Mouse (Mus musculus) left cerebral cortex, postnatal 4 days (tissue): ENCODE data around the gene Nckap5. TPM values are rescaled to one million over a fixed set of nuclear protein-coding genes. Genes with fewer than 3 reads are reported as not detected.

Experiments
- DNase-seq: peaks from one replicate; pipeline ENCODE4 v3.0.0-alpha.2; 2022
- intact Hi-C: fragments of 180-260 bp; cut with DNase I; formaldehyde crosslinking; loops from one replicate; pipeline ENCODE4 v1.15.1; 2025
- total RNA-seq, 2 experiments: library from RNA; stranded (reverse); gene quantifications; 2 replicates each; pipeline ENCODE4 v1.2.3; 2021

Gene Nckap5
- total RNA-seq, 2 experiments from 2014 or later = 25.5 to 25.8 TPM

DNA sequence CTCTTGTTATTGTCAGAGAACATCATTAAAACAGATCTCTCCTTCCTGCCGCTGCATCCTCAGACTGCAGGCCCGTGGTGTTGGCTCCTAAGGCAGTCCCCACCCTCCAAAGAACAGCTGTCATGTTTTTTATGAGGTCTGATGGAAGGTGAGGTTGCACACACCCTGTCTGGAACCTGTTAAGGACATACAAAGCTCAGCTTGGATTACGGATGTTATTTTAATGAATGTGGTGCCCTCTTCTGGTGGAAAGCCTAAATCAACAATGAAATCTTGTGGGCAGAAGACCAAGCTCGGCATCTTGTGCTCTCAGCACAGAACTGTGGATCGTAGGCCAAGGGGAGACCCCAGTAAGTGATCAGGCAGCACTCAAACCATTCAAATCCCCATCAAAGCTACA, 399.0 kb downstream of the Nckap5 start:
- intact Hi-C loops = loop anchor here (5.0 to 10.0 kb wide), 4 partner anchors 493 to 824 kb away; partner anchors contain the start of gene Lypd1
- DNase-seq = peak; percentile 52

- intact Hi-C loops = no loop called here
- DNase-seq = peak; percentile 11
These were observed 419.2 kb downstream of the Nckap5 start for GRCm38 (mm10) chr1:126411426-126411825.

DNA sequence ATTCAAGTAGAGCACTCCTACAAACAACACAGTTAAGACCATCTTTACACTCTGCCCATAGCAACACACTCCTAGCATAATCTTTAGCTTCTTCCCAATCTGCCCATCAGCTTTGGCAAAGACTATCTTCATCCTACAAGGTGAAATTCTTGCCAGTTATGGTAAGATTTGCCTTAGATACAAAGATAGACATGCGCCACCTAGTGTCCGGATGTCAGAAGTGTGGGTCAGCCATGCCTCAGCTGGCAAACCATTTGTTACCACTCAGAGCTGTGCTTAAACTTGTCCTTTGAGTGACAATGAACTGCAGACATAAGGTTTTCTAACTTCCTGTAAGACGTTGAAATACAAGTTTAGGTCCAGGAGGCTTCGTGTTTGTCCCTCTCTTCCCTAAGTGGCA, 422.7 kb downstream of the Nckap5 start:
- intact Hi-C loops = no loop called here
- peak; percentile 39 for DNase-seq

DNA sequence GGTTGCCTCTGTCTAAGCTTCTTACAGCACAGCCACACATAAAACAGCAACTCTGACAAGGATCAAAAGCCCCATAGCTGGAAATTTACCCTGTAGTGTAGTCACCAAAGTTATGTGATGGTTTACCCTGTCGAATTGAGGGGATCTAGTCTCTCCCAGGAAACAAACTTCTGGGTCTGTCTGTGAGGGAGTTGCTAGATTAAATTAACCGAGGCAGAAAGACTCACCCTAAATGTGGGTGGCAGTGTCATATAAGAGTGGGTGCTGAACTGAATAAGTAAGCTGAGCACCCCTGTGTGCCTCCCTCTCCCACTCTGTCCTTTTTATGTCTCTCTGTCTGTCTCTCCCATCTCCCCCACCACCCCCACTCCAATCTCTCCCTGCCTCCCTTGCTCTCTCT, 425.1 kb downstream of the Nckap5 start:
- no peak for DNase-seq
- intact Hi-C loops = no loop called here

DNA sequence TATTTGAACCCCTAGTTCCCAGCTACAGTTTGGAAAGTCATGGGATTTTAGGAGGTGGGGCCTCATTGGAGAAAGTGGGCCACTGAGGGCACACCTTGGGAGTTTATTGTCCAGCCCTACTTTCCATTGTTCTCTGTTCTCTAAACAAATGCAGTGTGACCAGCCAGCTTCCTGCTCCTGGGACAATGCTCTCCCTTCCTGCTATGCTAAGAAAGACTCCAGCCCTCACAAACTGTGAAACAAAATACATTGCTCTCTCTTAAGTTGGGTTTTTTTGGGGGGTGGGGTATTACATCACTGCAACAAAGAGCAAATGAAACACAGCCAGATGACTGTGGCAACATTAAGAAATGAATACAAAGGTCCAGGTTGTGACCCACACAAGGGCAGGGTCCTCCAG, 426.6 kb downstream of the Nckap5 start:
- DNase-seq = no peak
- intact Hi-C loops = no loop called here

- intact Hi-C loops = no loop called here
- DNase-seq = no peak
These were observed 439.4 kb downstream of the Nckap5 start for GRCm38 (mm10) chr1:126391204-126391603.

DNA sequence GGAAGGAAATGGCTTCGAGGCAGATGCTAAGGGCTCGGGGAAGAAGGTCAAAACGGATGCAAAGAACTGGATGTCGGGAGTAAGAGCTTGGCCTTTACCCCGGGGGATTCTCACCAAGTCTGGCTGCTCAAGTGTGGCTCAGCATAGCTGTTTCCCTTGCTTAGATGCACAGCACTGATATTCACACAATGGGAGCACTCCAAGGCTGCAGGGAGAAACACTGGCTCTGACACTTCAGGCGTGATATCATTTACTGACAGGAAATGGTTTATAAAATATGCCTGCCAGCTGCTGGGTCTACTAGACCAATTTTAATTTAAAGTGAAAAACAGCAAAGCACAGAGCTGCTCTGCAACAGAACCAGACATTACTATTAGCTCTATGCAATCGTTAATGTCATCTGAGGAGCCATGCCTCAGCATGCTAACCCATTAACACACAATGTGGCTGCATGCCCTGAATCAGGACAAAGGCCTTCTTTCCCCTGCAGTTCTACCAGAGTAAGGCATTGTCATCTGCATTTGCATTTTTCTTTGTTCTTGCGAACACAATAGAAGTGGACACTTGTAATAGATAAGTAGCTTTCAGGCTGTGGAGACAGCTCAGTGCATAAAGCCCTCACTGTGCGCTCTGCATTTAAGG, 453.1 kb downstream of the Nckap5 start:
- intact Hi-C loops = no loop called here
- DNase-seq = no peak

DNA sequence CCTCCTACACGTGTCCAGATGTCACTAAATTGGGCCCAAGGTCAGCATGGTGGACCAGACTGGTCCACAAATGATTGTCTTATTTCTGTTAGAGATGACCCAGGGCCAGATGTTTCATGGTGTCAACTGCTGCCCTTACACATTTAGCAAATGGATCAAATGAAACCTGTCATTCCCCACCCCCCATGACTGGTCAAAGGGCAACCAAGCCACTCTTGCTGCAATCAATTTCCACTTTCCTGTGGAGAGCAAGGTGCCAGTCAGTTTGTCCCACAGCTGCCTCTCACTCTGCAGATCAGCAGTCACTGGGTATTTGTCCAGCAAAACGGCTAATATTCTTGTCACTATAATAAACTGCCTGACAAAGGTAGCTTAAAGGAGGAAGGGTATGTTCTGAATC, 463.9 kb downstream of the Nckap5 start:
- DNase-seq = no peak
- intact Hi-C loops = no loop called here

DNA sequence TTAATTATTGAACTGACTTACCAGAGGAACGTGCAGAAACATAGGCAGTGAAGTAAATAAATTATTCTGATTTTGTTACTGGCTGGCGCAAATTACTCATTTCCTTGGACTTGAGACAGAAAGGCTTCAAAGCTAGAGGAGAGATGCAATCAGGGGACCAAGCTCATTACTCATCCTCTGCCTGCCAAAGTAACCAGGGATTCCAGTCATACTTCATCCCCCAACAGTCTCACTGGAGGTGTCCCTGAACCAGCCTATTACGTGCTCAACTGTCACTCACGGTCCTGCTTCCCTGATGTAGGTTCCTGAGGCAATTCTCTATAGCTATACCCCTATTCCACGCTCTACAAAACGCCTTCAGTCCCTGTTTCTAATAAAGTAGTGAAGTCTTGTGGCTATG, 466.0 kb downstream of the Nckap5 start:
- DNase-seq = no peak
- intact Hi-C loops = no loop called here

DNA sequence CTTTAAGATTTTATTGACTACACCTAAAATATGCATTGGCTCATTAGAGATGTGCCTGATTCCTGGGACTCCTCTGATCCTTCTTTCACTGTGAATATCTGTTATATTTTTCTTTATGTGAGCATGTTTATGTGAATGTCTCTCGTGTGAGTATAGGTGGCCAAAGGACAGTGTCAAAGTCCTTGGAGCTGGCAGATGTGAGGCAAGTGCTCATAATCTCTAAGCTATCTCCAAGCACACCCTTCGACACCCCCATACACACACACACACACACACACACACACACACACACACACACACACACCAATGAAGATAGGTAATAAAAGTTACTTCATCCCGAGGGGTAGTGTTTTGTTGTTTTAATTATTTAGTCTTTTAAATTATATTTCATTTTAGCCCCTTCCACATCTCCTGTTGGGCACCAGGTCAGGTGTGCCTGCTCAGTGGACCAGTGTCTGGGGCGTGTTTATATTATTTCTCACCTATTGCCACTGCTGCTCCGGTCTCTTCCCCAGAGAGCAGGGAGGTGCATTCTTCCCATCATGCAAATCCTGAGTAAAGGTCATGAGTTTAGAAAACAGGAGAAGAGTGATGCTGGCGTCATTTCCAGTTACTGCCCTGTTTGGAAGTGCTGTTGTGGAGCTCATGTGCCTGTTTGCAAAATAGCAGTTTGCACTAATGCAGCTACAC, 469.9 kb downstream of the Nckap5 start:
- no peak for DNase-seq
- intact Hi-C loops = no loop called here

DNA sequence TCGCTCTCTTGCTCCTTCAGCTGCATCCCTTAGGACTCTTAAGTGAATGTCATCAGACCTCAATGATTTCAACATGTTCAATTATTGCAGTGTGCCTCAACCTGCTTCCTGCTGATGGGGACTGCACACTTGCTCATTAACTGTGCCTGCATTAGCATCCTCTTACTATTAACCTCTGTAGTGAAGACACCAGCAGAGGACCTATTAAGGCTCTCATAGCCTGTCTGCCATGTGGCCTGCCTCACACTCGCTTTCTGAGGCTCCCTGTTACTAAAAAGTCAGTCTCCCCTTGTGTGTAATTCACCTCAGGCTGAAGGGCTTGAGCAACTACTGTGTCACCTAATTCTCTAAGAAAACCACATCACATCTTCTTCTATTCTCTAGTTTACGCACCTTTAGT, 470.5 kb downstream of the Nckap5 start:
- intact Hi-C loops = no loop called here
- DNase-seq = no peak

DNA sequence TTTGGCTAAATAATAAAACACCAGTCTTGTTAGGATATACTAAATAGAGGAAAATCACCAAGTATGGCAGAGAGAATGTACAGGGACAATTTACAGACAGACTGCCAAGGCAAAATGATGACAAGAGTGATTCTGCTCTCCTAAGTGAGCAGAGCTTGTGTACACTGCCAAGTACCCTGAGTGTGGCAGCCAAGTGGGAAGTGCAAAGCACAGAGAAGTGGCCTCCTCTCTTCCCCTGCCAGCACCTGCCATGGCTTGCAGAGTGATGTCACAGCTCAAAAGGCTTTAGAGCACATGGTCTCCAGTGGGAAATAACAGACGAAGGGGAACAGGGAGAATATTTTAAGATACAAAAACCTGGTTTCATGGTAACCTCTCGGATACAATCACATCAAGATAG, 488.8 kb downstream of the Nckap5 start:
- intact Hi-C loops = no loop called here
- DNase-seq = peak; percentile 34

GRCm38 (mm10) chr1:126339250-126339649, 491.3 kb downstream of the Nckap5 start:
- intact Hi-C loops = no loop called here
- no peak for DNase-seq

DNA sequence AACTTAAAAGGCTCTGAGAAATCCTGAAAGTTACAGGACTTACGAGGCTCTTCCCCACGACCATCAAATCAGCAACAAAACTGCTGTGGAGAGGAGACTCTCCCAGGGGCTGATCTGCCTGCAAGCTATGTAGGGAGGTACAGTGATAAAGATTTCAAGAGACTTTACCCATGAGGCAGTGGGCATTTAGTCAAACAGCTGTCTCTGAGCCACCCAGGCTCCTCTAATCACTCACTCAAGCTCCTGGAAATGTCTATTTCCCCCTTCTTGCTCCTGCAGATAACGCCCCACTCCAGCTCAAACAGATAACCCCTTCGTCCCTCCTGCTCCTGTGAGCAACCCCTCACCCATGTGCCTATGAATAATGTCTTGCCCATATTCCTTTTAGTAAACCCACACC, 496.4 kb downstream of the Nckap5 start:
- no peak for DNase-seq
- intact Hi-C loops = no loop called here

GRCm38 (mm10) chr1:126332026-126332425, 498.6 kb downstream of the Nckap5 start:
- no peak for DNase-seq
- intact Hi-C loops = no loop called here

- intact Hi-C loops = no loop called here
- DNase-seq = no peak
These were observed 509.9 kb downstream of the Nckap5 start for GRCm38 (mm10) chr1:126320696-126321095.

- no peak for DNase-seq
- intact Hi-C loops = no loop called here
These were observed 512.6 kb downstream of the Nckap5 start for GRCm38 (mm10) chr1:126317874-126318607.

DNA sequence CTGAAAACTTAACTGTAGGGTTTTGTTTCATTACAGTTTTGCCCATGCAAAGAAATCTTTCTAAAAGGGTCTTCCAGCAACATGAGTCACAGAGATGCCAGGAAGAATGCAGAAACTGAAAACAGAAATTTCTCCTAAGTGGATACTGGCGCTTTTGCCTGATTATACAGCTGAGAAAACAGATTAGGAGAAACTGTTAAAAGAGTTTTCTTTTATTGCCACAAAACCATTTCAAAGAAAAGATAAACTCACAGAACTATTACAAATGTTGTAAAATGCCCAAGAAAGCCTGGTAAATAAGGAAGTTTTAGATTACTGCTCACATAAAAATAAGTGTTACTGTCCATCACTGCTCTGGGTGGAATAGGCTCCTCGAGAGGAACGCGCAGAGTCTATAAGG, 513.3 kb downstream of the Nckap5 start:
- intact Hi-C loops = no loop called here
- DNase-seq = no peak

GRCm38 (mm10) chr1:126316866-126317265, 513.7 kb downstream of the Nckap5 start:
- DNase-seq = no peak
- intact Hi-C loops = no loop called here

DNA sequence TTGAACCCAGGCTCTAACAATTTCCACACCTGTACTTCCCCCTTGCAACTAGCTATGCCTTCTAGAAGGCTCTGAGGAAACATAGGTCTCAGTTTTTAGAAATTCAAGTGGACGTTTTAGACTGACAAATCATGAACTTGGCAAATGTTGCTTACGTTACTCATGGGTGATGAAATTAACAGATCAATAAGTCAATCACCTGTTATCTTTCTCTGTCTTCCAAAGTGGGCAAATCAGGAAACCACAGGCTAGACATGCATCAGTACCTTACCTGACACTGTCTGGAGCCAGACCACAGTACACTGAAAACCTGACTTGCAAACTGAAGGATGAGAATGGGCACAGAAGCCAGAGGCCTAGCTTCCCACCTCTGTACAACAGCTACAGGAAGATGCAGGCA, 529.5 kb downstream of the Nckap5 start:
- intact Hi-C loops = no loop called here
- no peak for DNase-seq

GRCm38 (mm10) chr1:126264931-126265330, 565.7 kb downstream of the Nckap5 start:
- intact Hi-C loops = no loop called here
- DNase-seq = no peak

- peak; percentile 29 for DNase-seq
These were observed 576.2 kb downstream of the Nckap5 start for GRCm38 (mm10) chr1:126254364-126254763.

More at GRCm38 (mm10) chr1:126254364-126254763, 576.2 kb downstream of the Nckap5 start:
- intact Hi-C loops = no loop called here
